Mouse (Mus musculus) forebrain, embryonic 10.5 days (tissue): ENCODE measurements at regions not wholly inside any gene's neighbourhood (a gene's known extent, or its start where the extent isn't known, plus 50 kb on each side); places are given as distances from the start of the nearest gene placed in this dataset.

Experiments
- DNase-seq: peaks from one replicate; pipeline ENCODE4 v3.0.0-alpha.2; 2017; ENCODE audit warnings: low spot score; ENCODE audit errors: extremely low spot score
- H3K27ac ChIP-seq: fragments of 300-500 bp; sonication (generic); 2 replicates; pipeline ENCODE4 v1.5.1; 2016; ENCODE audit warnings: mild to moderate bottlenecking
- H3K27me3 ChIP-seq: fragments of 300-500 bp; sonication (generic); 2 replicates; pipeline ENCODE4 v1.6.1; 2016; ENCODE audit warnings: mild to moderate bottlenecking; ENCODE audit not compliant: poor library complexity, severe bottlenecking
- H3K36me3 ChIP-seq: fragments of 300-500 bp; sonication (generic); replicated peaks from 2 replicates; pipeline ENCODE4 v1.6.1; 2016; ENCODE audit warnings: mild to moderate bottlenecking, moderate library complexity
- H3K4me1 ChIP-seq: fragments of 300-500 bp; sonication (generic); 2 replicates; pipeline ENCODE4 v1.6.1; 2016
- H3K4me3 ChIP-seq: fragments of 300-500 bp; sonication (generic); 2 replicates; pipeline ENCODE4 v1.5.1; 2016; ENCODE audit warnings: mild to moderate bottlenecking, moderate library complexity
- H3K9me3 ChIP-seq: fragments of 300-500 bp; sonication (generic); 2 replicates; pipeline ENCODE4 v1.6.1; 2016; ENCODE audit warnings: mild to moderate bottlenecking, moderate library complexity
- WGBS: fragments of 180-500 bp; shearing (Covaris S2); methylation state at CpG from one replicate; pipeline ENCODE4 v1.1.7; 2016; 5-methylcytosine and 5-hydroxymethylcytosine counted together

- Histone ChIP-seq H3K4me3 (no peak overlapping the region), H3K36me3 (no peaks in the 10 kb centered on the region), H3K27me3 (no peaks in the 10 kb centered on the region), H3K4me1 (no peaks in the 10 kb centered on the region), H3K27ac (no peak overlapping the region), H3K9me3 (no peaks in the 10 kb centered on the region)
- no peak for DNase-seq
- 84% methylated on average over 2 of the region's 2 CpGs for WGBS
Measured at GRCm38 (mm10) chr13:81852309-81852978, 69.6 kb downstream of the Cetn3 start.

DNA sequence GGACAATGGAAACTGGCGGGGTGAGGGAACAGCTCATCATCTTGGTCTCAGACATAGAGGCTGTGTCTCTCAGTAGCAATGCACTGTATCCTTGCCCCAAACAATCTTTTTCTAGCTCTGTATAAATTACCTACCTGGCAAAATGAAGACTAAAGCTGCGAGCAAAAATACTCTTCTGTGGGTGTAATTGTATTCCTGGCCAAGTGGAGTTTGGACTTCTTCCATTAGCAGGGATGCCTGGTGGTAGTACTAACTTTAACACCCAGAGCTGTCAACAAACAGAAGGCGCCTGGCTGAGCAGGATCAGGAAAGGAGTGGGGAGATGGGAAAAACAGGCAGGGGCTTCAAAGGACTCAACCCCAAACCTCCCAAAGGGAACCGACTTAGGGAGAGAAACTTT is 73.2 kb downstream of the Cetn3 start:
- DNase-seq, result no peak
- Histone ChIP-seq H3K36me3 (no peaks in the 10 kb centered on the region), H3K27ac (no peak overlapping the region), H3K4me3 (no peak overlapping the region), H3K9me3 (no peaks in the 10 kb centered on the region), H3K4me1 (no peaks in the 10 kb centered on the region), H3K27me3 (no peaks in the 10 kb centered on the region)
- 73% methylated on average over 4 of the region's 4 CpGs for WGBS

GRCm38 (mm10) chr13:81860683-81861082 is 77.8 kb downstream of the Cetn3 start:
- 90% methylated on average over 4 of the region's 4 CpGs for WGBS

GRCm38 (mm10) chr13:81861886-81862600 is 79.2 kb downstream of the Cetn3 start:
- no peaks in the 10 kb centered on the region for H3K4me1 ChIP-seq
- no peak overlapping the region for H3K27ac ChIP-seq
- H3K4me3 ChIP-seq, result no peak overlapping the region
- 86% methylated on average over 5 of the region's 5 CpGs for WGBS
- H3K36me3 ChIP-seq, result no peaks in the 10 kb centered on the region
- DNase-seq, result no peak
- H3K9me3 ChIP-seq, result no peaks in the 10 kb centered on the region
- no peaks in the 10 kb centered on the region for H3K27me3 ChIP-seq

More at GRCm38 (mm10) chr13:81860683-81861082, 77.8 kb downstream of the Cetn3 start:
- Histone ChIP-seq H3K27me3 (no peaks in the 10 kb centered on the region), H3K27ac (no peak overlapping the region), H3K9me3 (no peaks in the 10 kb centered on the region), H3K4me1 (no peaks in the 10 kb centered on the region), H3K4me3 (no peak overlapping the region), H3K36me3 (no peaks in the 10 kb centered on the region)
- DNase-seq, result no peak

- 85% methylated on average over 9 of the region's 9 CpGs for WGBS
- no peak for DNase-seq
- Histone ChIP-seq H3K27ac (no peak overlapping the region), H3K27me3 (no peaks in the 10 kb centered on the region), H3K9me3 (no peaks in the 10 kb centered on the region), H3K36me3 (no peaks in the 10 kb centered on the region), H3K4me1 (peaks cover 6% of the 10 kb centered on the region; the same call in 1 of the 2 replicates), H3K4me3 (no peak overlapping the region)
Measured at GRCm38 (mm10) chr13:81871226-81871625, 88.3 kb downstream of the Cetn3 start.

- no peaks in the 10 kb centered on the region for H3K9me3 ChIP-seq
- WGBS, result 59% methylated on average over 6 of the region's 6 CpGs
- 0 out of 2 replicates have a peak, but pooled peaks cover 3% of the 10 kb centered on the region for H3K4me1 ChIP-seq
- no peaks in the 10 kb centered on the region for H3K36me3 ChIP-seq
- H3K4me3 ChIP-seq, result no peak overlapping the region
- H3K27ac ChIP-seq, result no peak overlapping the region
- no peak for DNase-seq
- no peaks in the 10 kb centered on the region for H3K27me3 ChIP-seq
Measured at GRCm38 (mm10) chr13:81885879-81886278, 103.0 kb downstream of the Cetn3 start.

GRCm38 (mm10) chr13:81930266-81930665 is 147.4 kb downstream of the Cetn3 start:
- no peak for DNase-seq
- H3K27ac ChIP-seq, result no peak overlapping the region
- peaks cover 7% of the 10 kb centered on the region for H3K4me1 ChIP-seq
- 91% methylated on average over 4 of the region's 4 CpGs for WGBS
- no peak overlapping the region for H3K4me3 ChIP-seq
- H3K36me3 ChIP-seq, result no peaks in the 10 kb centered on the region
- no peaks in the 10 kb centered on the region for H3K9me3 ChIP-seq
- H3K27me3 ChIP-seq, result no peaks in the 10 kb centered on the region

GRCm38 (mm10) chr13:81931199-81931598 is 148.3 kb downstream of the Cetn3 start:
- Histone ChIP-seq H3K27me3 (no peaks in the 10 kb centered on the region), H3K27ac (no peak overlapping the region), H3K4me1 (peaks cover 7% of the 10 kb centered on the region), H3K9me3 (no peaks in the 10 kb centered on the region), H3K36me3 (no peaks in the 10 kb centered on the region), H3K4me3 (no peak overlapping the region)
- DNase-seq, result no peak
- WGBS, result 93% methylated on average over 2 of the region's 2 CpGs

GRCm38 (mm10) chr13:81937061-81937460 is 154.2 kb downstream of the Cetn3 start:
- H3K4me1 ChIP-seq, result peaks cover 30% of the 10 kb centered on the region
- no peaks in the 10 kb centered on the region for H3K36me3 ChIP-seq
- WGBS, result 63% methylated on average over 3 of the region's 3 CpGs
- DNase-seq, result no peak
- no peaks in the 10 kb centered on the region for H3K27me3 ChIP-seq
- H3K27ac ChIP-seq, result no peak overlapping the region
- no peak overlapping the region for H3K4me3 ChIP-seq
- no peaks in the 10 kb centered on the region for H3K9me3 ChIP-seq

DNA sequence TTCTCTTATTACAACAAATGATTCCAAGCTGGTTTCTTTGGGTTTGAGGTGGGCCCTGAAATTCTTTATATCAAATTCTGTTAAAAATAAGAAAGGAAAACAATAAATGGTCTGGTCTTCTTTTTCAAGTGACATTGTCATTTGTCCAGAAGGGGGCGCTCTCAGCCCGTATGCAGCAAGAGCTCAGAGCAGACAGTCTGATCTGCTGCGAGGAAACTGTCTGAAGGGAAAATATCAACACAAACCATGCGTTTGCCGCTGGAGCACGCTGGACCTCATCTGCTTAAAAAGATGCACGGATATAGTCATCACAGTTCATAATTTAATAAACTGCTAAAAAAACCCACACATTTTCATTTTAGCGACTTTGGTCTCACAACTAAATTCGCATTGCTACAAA is 161.2 kb downstream of the Cetn3 start:
- Histone ChIP-seq H3K4me3 (peak overlapping the region; percentile 12; the same call in 1 of the 2 replicates), H3K36me3 (no peaks in the 10 kb centered on the region), H3K9me3 (no peaks in the 10 kb centered on the region), H3K27ac (no peak overlapping the region), H3K4me1 (peaks cover 18% of the 10 kb centered on the region), H3K27me3 (0 out of 2 replicates have a peak, but pooled peaks cover 6% of the 10 kb centered on the region)
- peak; percentile 78 for DNase-seq
- WGBS, result 16% methylated on average over 9 of the region's 9 CpGs

GRCm38 (mm10) chr13:81944469-81944868 is 161.6 kb downstream of the Cetn3 start:
- Histone ChIP-seq H3K4me1 (peaks cover 14% of the 10 kb centered on the region), H3K36me3 (no peaks in the 10 kb centered on the region), H3K27me3 (0 out of 2 replicates have a peak, but pooled peaks cover 6% of the 10 kb centered on the region), H3K27ac (no peak overlapping the region), H3K4me3 (peak overlapping the region; percentile 12; the same call in 1 of the 2 replicates), H3K9me3 (no peaks in the 10 kb centered on the region)
- 78% methylated on average over 6 of the region's 6 CpGs for WGBS
- DNase-seq, result no peak

- peak overlapping the region; percentile 34 for H3K4me3 ChIP-seq
- 6% methylated on average over 9 of the region's 9 CpGs for WGBS
Measured at GRCm38 (mm10) chr13:81945741-81946140, 162.9 kb downstream of the Cetn3 start.

GRCm38 (mm10) chr13:81965431-81965830 is 182.6 kb downstream of the Cetn3 start:
- no peaks in the 10 kb centered on the region for H3K4me1 ChIP-seq
- H3K27me3 ChIP-seq, result no peaks in the 10 kb centered on the region
- H3K9me3 ChIP-seq, result no peaks in the 10 kb centered on the region
- H3K4me3 ChIP-seq, result no peak overlapping the region
- H3K36me3 ChIP-seq, result no peaks in the 10 kb centered on the region
- DNase-seq, result no peak
- no peak overlapping the region for H3K27ac ChIP-seq
- 96% methylated on average over 2 of the region's 2 CpGs for WGBS

More at GRCm38 (mm10) chr13:81945741-81946140, 162.9 kb downstream of the Cetn3 start:
- Histone ChIP-seq H3K4me1 (peaks cover 14% of the 10 kb centered on the region), H3K9me3 (no peaks in the 10 kb centered on the region), H3K36me3 (no peaks in the 10 kb centered on the region), H3K27ac (no peak overlapping the region), H3K27me3 (0 out of 2 replicates have a peak, but pooled peaks cover 6% of the 10 kb centered on the region)
- DNase-seq, result peak; percentile 26
